Mouse (Mus musculus): ENCODE measurements at regions not wholly inside any gene's neighbourhood (a gene's known extent, or its start where the extent isn't known, plus 50 kb on each side); places are given as distances from the start of the nearest gene placed in this dataset.

- Histone ChIP-seq H3K27ac (no peak overlapping the region), H3K4me2 (no peak overlapping the region), H3K4me3 (no peak overlapping the region), H3K9me3 (no peaks in the 10 kb centered on the region), H3K36me3 (no peaks in the 10 kb centered on the region), H3K4me1 (no peaks in the 10 kb centered on the region), H3K9ac (no peak overlapping the region), H3K27me3 (no peaks in the 10 kb centered on the region)
- ATAC-seq (ENCODE audit: borderline replicate concordance, extremely low read depth, low FRiP score, low TSS enrichment) = no peak
- WGBS = 61% methylated on average over 5 of the region's 5 CpGs
Measured at GRCm38 (mm10) chr9:24955641-24956040, 133.6 kb upstream of the Gm10181 start.

- no peak overlapping the region for H3K4me2 ChIP-seq
- no peaks in the 10 kb centered on the region for H3K9me3 ChIP-seq
- no peak for ATAC-seq (ENCODE audit: borderline replicate concordance, extremely low read depth, low FRiP score, low TSS enrichment)
- H3K4me1 ChIP-seq = no peaks in the 10 kb centered on the region
- no peak overlapping the region for H3K9ac ChIP-seq
- no peaks in the 10 kb centered on the region for H3K27me3 ChIP-seq
- no peaks in the 10 kb centered on the region for H3K36me3 ChIP-seq
- WGBS = 54% methylated on average over 7 of the region's 7 CpGs
- H3K27ac ChIP-seq = no peak overlapping the region
- H3K4me3 ChIP-seq = no peak overlapping the region
Measured at GRCm38 (mm10) chr9:24956566-24956965, 132.7 kb upstream of the Gm10181 start.

GRCm38 (mm10) chr9:24963290-24963689, 125.9 kb upstream of the Gm10181 start:
- Histone ChIP-seq H3K4me1 (no peaks in the 10 kb centered on the region), H3K4me2 (no peak overlapping the region), H3K27me3 (no peaks in the 10 kb centered on the region), H3K9ac (no peak overlapping the region), H3K9me3 (no peaks in the 10 kb centered on the region), H3K27ac (no peak overlapping the region), H3K36me3 (no peaks in the 10 kb centered on the region), H3K4me3 (no peak overlapping the region)
- WGBS = 42% methylated on average over 1 of the region's 1 CpGs
- no peak for ATAC-seq (ENCODE audit: borderline replicate concordance, extremely low read depth, low FRiP score, low TSS enrichment)

- no peaks in the 10 kb centered on the region for H3K9me3 ChIP-seq
- H3K4me1 ChIP-seq = no peaks in the 10 kb centered on the region
- peak; percentile 55 for ATAC-seq (ENCODE audit: borderline replicate concordance, extremely low read depth, low FRiP score, low TSS enrichment)
- no peaks in the 10 kb centered on the region for H3K36me3 ChIP-seq
- WGBS = 72% methylated on average over 10 of the region's 10 CpGs
- no peak overlapping the region; the same call in 1 of the 2 replicates for H3K4me2 ChIP-seq
- H3K27me3 ChIP-seq = no peaks in the 10 kb centered on the region
- no peak overlapping the region for H3K27ac ChIP-seq
- H3K4me3 ChIP-seq = no peak overlapping the region
- H3K9ac ChIP-seq = no peak overlapping the region
Measured at GRCm38 (mm10) chr9:24967571-24967970, 121.7 kb upstream of the Gm10181 start.

DNA sequence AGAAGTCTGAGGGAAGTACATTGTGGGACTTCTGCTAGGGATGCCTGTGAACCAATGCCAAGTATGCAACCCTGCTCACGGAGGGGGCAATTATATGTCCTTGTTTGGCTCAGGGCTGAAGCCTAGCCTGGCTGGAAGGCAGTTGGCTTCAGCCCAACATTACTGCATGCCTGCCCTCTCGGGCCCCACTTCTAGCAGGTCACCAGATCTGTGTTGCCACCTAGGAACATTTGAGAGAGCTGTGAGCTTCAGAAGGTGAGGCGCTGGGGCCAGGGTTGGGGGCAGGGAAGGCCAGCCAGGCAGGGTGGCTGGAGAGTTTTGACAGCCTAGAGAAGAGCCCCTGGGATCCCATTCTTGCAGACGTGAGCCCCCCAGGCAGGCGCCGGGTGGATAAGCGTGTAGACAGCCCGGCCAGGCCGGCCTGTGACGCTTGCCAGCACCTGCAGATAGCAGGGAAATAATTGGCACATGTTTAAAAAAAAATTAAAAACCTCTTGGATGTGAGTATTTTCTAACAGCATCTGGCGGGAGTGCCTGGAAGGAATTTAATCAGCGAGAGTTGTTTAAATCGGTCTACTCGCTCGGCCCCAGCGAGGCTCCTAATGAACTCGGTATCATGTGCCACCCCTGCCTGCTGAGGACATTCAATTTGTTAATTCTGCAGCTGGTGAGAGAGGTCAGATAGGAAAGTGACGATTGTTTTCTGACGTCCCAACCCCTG, 115.0 kb upstream of the Gm10181 start:
- H3K27ac ChIP-seq = no peak overlapping the region
- H3K4me2 ChIP-seq = peak overlapping the region; percentile 33; the same call in 1 of the 2 replicates
- H3K27me3 ChIP-seq = no peaks in the 10 kb centered on the region
- peaks cover 5% of the 10 kb centered on the region for H3K4me1 ChIP-seq
- H3K4me3 ChIP-seq = no peak overlapping the region
- WGBS = 4% methylated on average over 19 of the region's 19 CpGs
- no peaks in the 10 kb centered on the region for H3K9me3 ChIP-seq
- ATAC-seq (ENCODE audit: borderline replicate concordance, extremely low read depth, low FRiP score, low TSS enrichment) = peak; percentile 76
- no peaks in the 10 kb centered on the region for H3K36me3 ChIP-seq
- no peak overlapping the region for H3K9ac ChIP-seq

- no peaks in the 10 kb centered on the region for H3K36me3 ChIP-seq
- H3K9me3 ChIP-seq = no peaks in the 10 kb centered on the region
- H3K27me3 ChIP-seq = no peaks in the 10 kb centered on the region
- H3K27ac ChIP-seq = no peak overlapping the region
- no peak overlapping the region for H3K4me2 ChIP-seq
- H3K4me3 ChIP-seq = no peak overlapping the region
- H3K9ac ChIP-seq = no peak overlapping the region
- 66% methylated on average over 3 of the region's 3 CpGs for WGBS
- ATAC-seq (ENCODE audit: borderline replicate concordance, extremely low read depth, low FRiP score, low TSS enrichment) = no peak
- no peaks in the 10 kb centered on the region for H3K4me1 ChIP-seq
Measured at GRCm38 (mm10) chr9:24982796-24983195, 106.4 kb upstream of the Gm10181 start.

DNA sequence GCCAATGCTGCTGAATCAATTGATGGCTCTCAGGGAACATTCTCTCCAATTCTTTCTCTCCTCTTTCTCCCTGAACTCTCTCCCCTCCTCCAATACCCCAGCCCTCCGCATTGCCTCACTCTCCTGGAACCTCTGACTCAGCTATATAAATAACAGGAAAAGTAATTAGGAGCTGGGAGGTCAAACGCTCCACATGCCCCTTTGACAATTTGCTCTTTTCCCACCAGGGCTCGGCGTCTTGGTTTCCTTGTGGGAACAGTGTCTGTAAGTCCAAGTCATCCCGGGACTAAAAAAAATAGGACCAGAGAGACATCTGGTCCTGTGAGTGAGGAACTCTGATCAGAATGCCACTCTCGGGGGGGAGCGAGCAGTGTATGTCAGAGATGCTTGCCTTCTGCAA, 94.7 kb upstream of the Gm10181 start:
- H3K9me3 ChIP-seq = no peaks in the 10 kb centered on the region
- H3K4me2 ChIP-seq = no peak overlapping the region
- ATAC-seq (ENCODE audit: borderline replicate concordance, extremely low read depth, low FRiP score, low TSS enrichment) = no peak
- no peak overlapping the region for H3K4me3 ChIP-seq
- no peak overlapping the region for H3K9ac ChIP-seq
- H3K27me3 ChIP-seq = no peaks in the 10 kb centered on the region
- H3K4me1 ChIP-seq = no peaks in the 10 kb centered on the region
- no peaks in the 10 kb centered on the region for H3K36me3 ChIP-seq
- 20% methylated on average over 7 of the region's 7 CpGs for WGBS
- no peak overlapping the region for H3K27ac ChIP-seq

- H3K4me1 ChIP-seq = no peaks in the 10 kb centered on the region
- ATAC-seq (ENCODE audit: borderline replicate concordance, extremely low read depth, low FRiP score, low TSS enrichment) = no peak
- 67% methylated on average over 4 of the region's 4 CpGs for WGBS
Measured at GRCm38 (mm10) chr9:25021095-25021691, 68.0 kb upstream of the Gm10181 start.

DNA sequence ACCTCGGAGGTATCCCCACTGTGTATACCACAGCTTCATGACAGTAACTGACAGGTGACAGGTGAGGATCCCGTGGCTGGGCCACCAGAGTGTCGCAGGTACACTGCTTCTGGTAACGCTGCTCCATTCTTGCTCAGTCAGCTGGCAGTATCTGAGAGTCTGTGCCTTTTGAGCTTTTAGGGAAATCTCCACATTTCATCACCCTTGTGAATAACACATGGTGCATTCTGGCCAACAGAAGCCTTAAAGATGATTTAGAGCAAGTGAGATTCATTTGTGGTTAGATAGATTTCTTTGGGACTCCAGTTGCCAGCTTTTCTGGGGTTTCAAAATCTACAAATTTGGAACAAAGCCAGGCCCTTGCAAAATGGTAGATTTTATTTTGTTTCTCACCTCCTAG, 66.8 kb upstream of the Gm10181 start:
- Histone ChIP-seq H3K9me3 (no peaks in the 10 kb centered on the region), H3K27ac (no peak overlapping the region), H3K27me3 (no peaks in the 10 kb centered on the region), H3K36me3 (no peaks in the 10 kb centered on the region), H3K4me1 (no peaks in the 10 kb centered on the region), H3K4me2 (no peak overlapping the region), H3K9ac (no peak overlapping the region), H3K4me3 (no peak overlapping the region)
- no peak for ATAC-seq (ENCODE audit: borderline replicate concordance, extremely low read depth, low FRiP score, low TSS enrichment)
- WGBS = 75% methylated on average over 4 of the region's 4 CpGs

More at GRCm38 (mm10) chr9:25021095-25021691, 68.0 kb upstream of the Gm10181 start:
- H3K9me3 ChIP-seq = no peaks in the 10 kb centered on the region
- H3K4me2 ChIP-seq = no peak overlapping the region
- no peak overlapping the region for H3K27ac ChIP-seq
- no peaks in the 10 kb centered on the region for H3K36me3 ChIP-seq
- no peak overlapping the region for H3K9ac ChIP-seq
- H3K27me3 ChIP-seq = no peaks in the 10 kb centered on the region
- no peak overlapping the region for H3K4me3 ChIP-seq

DNA sequence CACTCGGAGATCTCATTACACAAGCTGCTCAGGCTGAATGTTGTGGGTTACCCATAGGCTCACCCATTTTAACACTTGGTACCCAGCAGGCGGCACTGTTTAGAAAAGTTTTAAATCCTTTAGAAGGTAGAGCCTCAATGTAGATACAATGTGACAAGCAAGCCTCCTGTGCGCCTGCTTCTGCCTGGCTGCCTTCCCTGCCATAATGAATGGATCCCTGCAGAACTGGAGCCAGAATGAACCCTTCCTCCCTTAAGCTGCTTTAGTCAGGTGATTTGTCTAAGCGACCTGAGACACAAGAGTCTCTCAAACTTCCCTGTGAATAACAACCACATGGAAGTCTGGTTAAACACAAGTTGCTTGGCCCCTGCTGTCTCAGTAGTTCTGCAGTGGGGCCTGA, 64.7 kb upstream of the Gm10181 start:
- no peak overlapping the region for H3K4me2 ChIP-seq
- 59% methylated on average over 4 of the region's 4 CpGs for WGBS
- H3K4me1 ChIP-seq = no peaks in the 10 kb centered on the region
- no peak for ATAC-seq (ENCODE audit: borderline replicate concordance, extremely low read depth, low FRiP score, low TSS enrichment)
- no peaks in the 10 kb centered on the region for H3K36me3 ChIP-seq
- H3K9ac ChIP-seq = no peak overlapping the region
- no peaks in the 10 kb centered on the region; the same call in 1 of the 2 replicates for H3K27me3 ChIP-seq
- no peak overlapping the region for H3K27ac ChIP-seq
- no peaks in the 10 kb centered on the region for H3K9me3 ChIP-seq
- H3K4me3 ChIP-seq = no peak overlapping the region

GRCm38 (mm10) chr9:25027581-25027980, 61.6 kb upstream of the Gm10181 start:
- WGBS = 5% methylated on average over 8 of the region's 8 CpGs
- H3K4me1 ChIP-seq = no peaks in the 10 kb centered on the region
- H3K9me3 ChIP-seq = no peaks in the 10 kb centered on the region
- no peak overlapping the region for H3K27ac ChIP-seq
- H3K36me3 ChIP-seq = no peaks in the 10 kb centered on the region
- H3K4me2 ChIP-seq = no peak overlapping the region
- no peak overlapping the region for H3K9ac ChIP-seq
- no peaks in the 10 kb centered on the region; the same call in 1 of the 2 replicates for H3K27me3 ChIP-seq
- ATAC-seq (ENCODE audit: borderline replicate concordance, extremely low read depth, low FRiP score, low TSS enrichment) = no peak
- H3K4me3 ChIP-seq = no peak overlapping the region

DNA sequence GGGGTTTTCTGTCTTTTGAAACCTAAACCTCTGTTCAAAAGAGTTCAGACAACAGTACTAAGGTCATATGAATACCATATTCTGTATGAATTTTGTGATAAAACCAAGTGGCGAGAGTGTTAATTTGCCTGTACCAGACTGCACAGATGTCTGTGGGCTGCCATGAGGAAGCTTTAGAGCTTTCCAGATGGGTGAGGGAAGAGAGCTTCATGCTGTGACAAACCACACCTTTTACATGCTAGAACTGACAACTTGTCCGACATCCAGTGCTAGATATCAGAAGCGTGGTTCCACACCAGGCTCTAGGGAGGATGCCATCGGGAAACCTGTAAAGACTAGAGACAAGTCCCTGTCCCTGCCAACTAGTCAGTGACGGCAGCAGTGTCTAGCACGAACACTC, 60.9 kb upstream of the Gm10181 start:
- 62% methylated on average over 6 of the region's 6 CpGs for WGBS
- no peak overlapping the region for H3K9ac ChIP-seq

More for the DNA sequence above, 60.9 kb upstream of the Gm10181 start:
- no peak overlapping the region for H3K4me2 ChIP-seq
- H3K27ac ChIP-seq = no peak overlapping the region
- ATAC-seq (ENCODE audit: borderline replicate concordance, extremely low read depth, low FRiP score, low TSS enrichment) = no peak
- H3K36me3 ChIP-seq = no peaks in the 10 kb centered on the region
- no peak overlapping the region for H3K4me3 ChIP-seq
- no peaks in the 10 kb centered on the region for H3K9me3 ChIP-seq
- H3K27me3 ChIP-seq = no peaks in the 10 kb centered on the region; the same call in 1 of the 2 replicates
- H3K4me1 ChIP-seq = no peaks in the 10 kb centered on the region

Measured in lung, embryonic 15.5 days (tissue).